Mouse (Mus musculus) mouse embryonic stem cell (cell line): ENCODE results near the gene Olfr292.

Experiments used
- in situ Hi-C, 2 experiments: fragments of 300-500 bp; cut with MboI; formaldehyde crosslinking; loops; 1 replicate in 1 of 2; 3 replicates in 1 of 2; pipeline ENCODE4 v1.14.3; 2019 to 2020; ENCODE audit warnings: low sequenced_read_pairs in 2 of 2, low pct_unique_long_range_greater_than_20kb in 1 of 2, mixed read lengths in 1 of 2; ENCODE audit not compliant: unreplicated experiment in 1 of 2

Gene Olfr292

GRCm38 (mm10) chr7:86688030-86688429 lies at the start of gene Olfr292:
TSS of gene Olfr292 (plus strand) at chr7:86688330.
- in situ Hi-C loops, result no loop called here

GRCm38 (mm10) chr7:86648761-86649160 lies 39.4 kb upstream of the Olfr292 start, which contains the start of gene Olfr293:
TSS of gene Olfr293 (plus strand) at chr7:86649061.
- in situ Hi-C loops, result no loop called here

DNA sequence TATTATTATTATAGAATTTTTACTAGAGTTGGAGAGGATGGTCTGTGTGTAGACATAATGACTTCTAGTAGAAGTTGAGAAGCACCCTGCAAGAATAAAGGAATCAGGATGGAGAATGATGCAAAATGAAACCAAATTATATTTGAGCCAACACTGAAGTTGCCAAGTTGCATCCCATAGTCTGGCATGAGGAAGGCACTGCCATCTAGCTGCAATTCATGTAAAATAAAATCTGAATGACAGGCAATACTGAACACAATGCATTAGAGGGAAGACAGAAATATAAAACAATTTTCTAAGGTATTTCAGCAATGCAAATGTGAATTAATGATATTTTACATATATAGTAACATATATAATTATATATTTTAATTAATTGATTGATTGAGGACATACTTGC lies 36.9 kb downstream of the Olfr292 start:
- in situ Hi-C loops, result no loop called here
